Mouse (Mus musculus): ENCODE results near the gene Atp6v1f. TPM values are rescaled to one million over a fixed set of nuclear protein-coding genes. Genes with fewer than 3 reads are reported as not detected.

The Atp6v1f gene
- polyA plus RNA-seq, 2 experiments: 111 to 139 TPM

- H3K4me3 ChIP-seq (ENCODE audit: insufficient read depth in 1 of 2, low read depth in 2 of 2, low read length in 2 of 2): no peak overlapping the region
- no peak overlapping the region for H3K9ac ChIP-seq (replicated peaks)
- H3K4me1 ChIP-seq (replicated peaks; ENCODE audit: control insufficient read depth in 2 of 2, insufficient read depth in 2 of 2, low read length in 1 of 2): no peaks in the 10 kb centered on the region
- no peaks in the 10 kb centered on the region for H3K9me3 ChIP-seq (ENCODE audit: control insufficient read depth, low read length)
- ATAC-seq (ENCODE audit: insufficient read depth) (no peak), DNase-seq (ENCODE audit: low read depth in 3 of 3, low spot score in 3 of 3) (no peak)
- H3K27me3 ChIP-seq (ENCODE audit: control insufficient read depth, insufficient read depth, low read length): peaks cover 43% of the 10 kb centered on the region
- 43% methylated on average over 15 of the region's 15 CpGs for WGBS (ENCODE audit: insufficient replicate concordance)
- no peak overlapping the region for H3K4me2 ChIP-seq (ENCODE audit: low read depth)
- TF ChIP-seq CTCF (IDR thresholded peaks at IDR 0.05; ENCODE audit: low read depth) (no peak), EP300 (IDR thresholded peaks at IDR 0.05; ENCODE audit: low read depth) (no peak)
- H3K36me3 ChIP-seq (replicated peaks; ENCODE audit: control insufficient read depth, insufficient read depth, low read depth): no peaks in the 10 kb centered on the region
- no peak overlapping the region for H3K27ac ChIP-seq
Observed at GRCm38 (mm10) chr6:29430681-29431420, 36.7 kb upstream of the Atp6v1f start.

- H3K27me3 ChIP-seq (ENCODE audit: control insufficient read depth, insufficient read depth, low read length): peaks cover 43% of the 10 kb centered on the region
- no peaks in the 10 kb centered on the region for H3K36me3 ChIP-seq (replicated peaks; ENCODE audit: control insufficient read depth, insufficient read depth, low read depth)
- WGBS (ENCODE audit: insufficient replicate concordance): 35% methylated on average over 5 of the region's 5 CpGs
- no peaks in the 10 kb centered on the region for H3K4me1 ChIP-seq (replicated peaks; ENCODE audit: control insufficient read depth in 2 of 2, insufficient read depth in 2 of 2, low read length in 1 of 2)
- no peak for DNase-seq (ENCODE audit: low read depth in 3 of 3, low spot score in 3 of 3)
- no peak overlapping the region for H3K9ac ChIP-seq (replicated peaks)
- H3K4me3 ChIP-seq (ENCODE audit: insufficient read depth in 1 of 2, low read depth in 2 of 2, low read length in 2 of 2): no peak overlapping the region
- H3K27ac ChIP-seq: no peak overlapping the region
- no peak for ATAC-seq (ENCODE audit: insufficient read depth)
- H3K9me3 ChIP-seq (ENCODE audit: control insufficient read depth, low read length): no peaks in the 10 kb centered on the region
- no peak for TF ChIP-seq CTCF (IDR thresholded peaks at IDR 0.05; ENCODE audit: low read depth)
- no peak for TF ChIP-seq EP300 (IDR thresholded peaks at IDR 0.05; ENCODE audit: low read depth)
- no peak overlapping the region for H3K4me2 ChIP-seq (ENCODE audit: low read depth)
Observed at GRCm38 (mm10) chr6:29431473-29431872, 36.0 kb upstream of the Atp6v1f start.

DNA sequence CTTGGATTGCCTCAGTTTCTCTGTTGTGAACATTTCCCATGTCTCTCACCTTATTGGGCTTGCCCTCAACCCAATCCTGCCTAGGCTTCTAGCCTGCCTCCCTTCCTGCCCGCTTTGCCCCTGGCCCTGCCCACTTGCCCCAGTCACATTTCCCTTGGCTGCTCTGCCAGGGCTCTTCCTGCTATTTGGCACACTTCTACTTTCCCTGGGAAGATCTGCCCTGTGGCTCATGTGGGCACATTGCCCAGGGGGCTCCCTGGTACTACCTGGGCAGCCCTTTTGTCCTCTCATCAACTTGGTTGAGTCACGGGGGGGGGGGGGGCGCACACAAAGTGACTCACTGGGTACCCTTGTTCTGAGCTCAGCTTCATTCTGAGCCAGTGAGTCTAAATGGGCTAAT is 35.4 kb upstream of the Atp6v1f start:
- Histone ChIP-seq H3K4me1 (replicated peaks; ENCODE audit: control insufficient read depth in 2 of 2, insufficient read depth in 2 of 2, low read length in 1 of 2) (no peaks in the 10 kb centered on the region), H3K9me3 (ENCODE audit: control insufficient read depth, low read length) (no peaks in the 10 kb centered on the region), H3K4me2 (ENCODE audit: low read depth) (no peak overlapping the region), H3K27ac (no peak overlapping the region), H3K9ac (replicated peaks) (no peak overlapping the region), H3K4me3 (ENCODE audit: insufficient read depth in 1 of 2, low read depth in 2 of 2, low read length in 2 of 2) (no peak overlapping the region), H3K36me3 (replicated peaks; ENCODE audit: control insufficient read depth, insufficient read depth, low read depth) (no peaks in the 10 kb centered on the region), H3K27me3 (ENCODE audit: control insufficient read depth, insufficient read depth, low read length) (peaks cover 43% of the 10 kb centered on the region)
- 30% methylated on average over 3 of the region's 3 CpGs for WGBS (ENCODE audit: insufficient replicate concordance)
- no peak for ATAC-seq (ENCODE audit: insufficient read depth)
- TF ChIP-seq EP300 (IDR thresholded peaks at IDR 0.05; ENCODE audit: low read depth) (no peak), CTCF (IDR thresholded peaks at IDR 0.05; ENCODE audit: low read depth) (no peak)
- no peak for DNase-seq (ENCODE audit: low read depth in 3 of 3, low spot score in 3 of 3)

DNA sequence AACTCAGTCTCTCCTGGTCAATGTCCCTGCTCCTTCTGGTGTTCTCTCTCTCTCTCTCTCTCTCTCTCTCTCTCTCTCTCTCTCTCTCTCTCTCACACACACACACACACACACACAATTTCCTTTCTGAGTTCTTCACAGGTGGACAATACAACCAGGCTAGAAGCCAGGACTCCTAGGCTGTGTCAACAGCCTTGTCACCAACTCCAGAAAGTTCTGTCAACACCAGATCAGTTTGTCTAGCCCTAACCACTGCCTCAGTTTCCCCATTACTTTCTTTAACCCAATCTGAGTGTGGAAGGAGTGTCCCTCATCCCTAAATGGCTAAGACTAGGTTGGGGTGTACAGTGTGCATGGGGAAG is 34.9 kb upstream of the Atp6v1f start:
- TF ChIP-seq EP300 (IDR thresholded peaks at IDR 0.05; ENCODE audit: low read depth): no peak
- TF ChIP-seq CTCF (IDR thresholded peaks at IDR 0.05; ENCODE audit: low read depth): no peak
- peaks cover 43% of the 10 kb centered on the region for H3K27me3 ChIP-seq (ENCODE audit: control insufficient read depth, insufficient read depth, low read length)
- no peaks in the 10 kb centered on the region for H3K4me1 ChIP-seq (replicated peaks; ENCODE audit: control insufficient read depth in 2 of 2, insufficient read depth in 2 of 2, low read length in 1 of 2)
- H3K4me2 ChIP-seq (ENCODE audit: low read depth): peak overlapping the region; percentile 49; the same call in 1 of the 2 replicates
- H3K9me3 ChIP-seq (ENCODE audit: control insufficient read depth, low read length): no peaks in the 10 kb centered on the region
- DNase-seq (ENCODE audit: low read depth in 3 of 3, low spot score in 3 of 3) (no peak), ATAC-seq (ENCODE audit: insufficient read depth) (no peak)
- peak overlapping the region in 1 of 2 experiments; percentile 35; a peak in 2 of 4 replicates for H3K4me3 ChIP-seq (ENCODE audit: insufficient read depth in 1 of 2, low read depth in 2 of 2, low read length in 2 of 2)
- H3K9ac ChIP-seq (replicated peaks): no peak overlapping the region
- H3K27ac ChIP-seq: no peak overlapping the region
- no peaks in the 10 kb centered on the region for H3K36me3 ChIP-seq (replicated peaks; ENCODE audit: control insufficient read depth, insufficient read depth, low read depth)

- H3K27ac ChIP-seq: no peak within 1 kb of the TSS
- no peaks in the 10 kb centered on the region for H3K9me3 ChIP-seq (ENCODE audit: control insufficient read depth, low read length)
- peak within 1 kb of the TSS; percentile 16 to 35; a peak in 3 of 4 replicates for H3K4me3 ChIP-seq (ENCODE audit: insufficient read depth in 1 of 2, low read depth in 2 of 2, low read length in 2 of 2)
- H3K27me3 ChIP-seq (ENCODE audit: control insufficient read depth, insufficient read depth, low read length): peaks cover 43% of the 10 kb centered on the region
- H3K9ac ChIP-seq (replicated peaks): no peak within 1 kb of the TSS
- TF ChIP-seq EP300 (IDR thresholded peaks at IDR 0.05; ENCODE audit: low read depth): no peak
- TF ChIP-seq CTCF (IDR thresholded peaks at IDR 0.05; ENCODE audit: low read depth): no peak
- peak within 1 kb of the TSS; percentile 49 for H3K4me2 ChIP-seq (ENCODE audit: low read depth)
- H3K36me3 ChIP-seq (replicated peaks; ENCODE audit: control insufficient read depth, insufficient read depth, low read depth): no peaks in the 10 kb centered on the region
- 1% methylated on average over 69 of the region's 77 CpGs for WGBS (ENCODE audit: insufficient replicate concordance)
- ATAC-seq (ENCODE audit: insufficient read depth): no peak
- no peaks in the 10 kb centered on the region for H3K4me1 ChIP-seq (replicated peaks; ENCODE audit: control insufficient read depth in 2 of 2, insufficient read depth in 2 of 2, low read length in 1 of 2)
- no peak for DNase-seq (ENCODE audit: low read depth in 3 of 3, low spot score in 3 of 3)
Observed at GRCm38 (mm10) chr6:29433038-29433803, 34.3 kb upstream of the Atp6v1f start, which contains the start of gene Flnc. Flnc (plus strand) TSS chr6:29433256.
